Mouse (Mus musculus) erythroblast, embryonic 14.5 days (primary cell): ENCODE measurements around the gene Prpf40b.

Source experiments
- GATA1 ChIP-seq: IDR thresholded peaks from 2 replicates; pipeline ENCODE4 v1.6.1; 2012; ENCODE audit warnings: low read length, inconsistent platforms, mixed read lengths
- TAL1 ChIP-seq: IDR thresholded peaks from 3 replicates; pipeline ENCODE4 v1.6.1; 2012; ENCODE audit warnings: low read length, inconsistent platforms, mixed read lengths

GRCm38 (mm10) chr15:99290586-99290985, 4.3 kb upstream of the Prpf40b start:
- TF ChIP-seq GATA1 (no peak), TAL1 (no peak)
